Mouse (Mus musculus) heart, embryonic 13.5 days (tissue): Measurements from ENCODE around the gene Rdm1. TPM values are rescaled to one million over a fixed set of nuclear protein-coding genes. Genes with fewer than 3 reads are reported as not detected.
"Not testable (repeated sequence)": the region's sequence is repeated elsewhere in the genome, so short reads cannot be mapped to it uniquely, and the experiment has no call there.

Experiments
- ATAC-seq: fragments of 200-750 bp; cut with Nextera tagmentation; 2 replicates; pipeline ENCODE4 v1.8.0; 2017; ENCODE audit warnings: moderate TSS enrichment; ENCODE audit not compliant: insufficient number of reproducible peaks, low FRiP score, low TSS enrichment; ENCODE audit errors: extremely low read depth
- H3K27ac ChIP-seq: fragments of 300-500 bp; sonication (generic); replicated peaks from 2 replicates; pipeline ENCODE4 v1.5.1; 2015; ENCODE audit warnings: moderate library complexity, mild to moderate bottlenecking, inconsistent platforms
- H3K27me3 ChIP-seq: fragments of 300-500 bp; sonication (generic); replicated peaks from 2 replicates; pipeline ENCODE4 v1.6.1; 2015; ENCODE audit warnings: mild to moderate bottlenecking, inconsistent platforms
- H3K36me3 ChIP-seq: fragments of 300-500 bp; sonication (generic); 2 replicates; pipeline ENCODE4 v1.6.1; 2015; ENCODE audit warnings: mild to moderate bottlenecking, inconsistent platforms
- H3K4me1 ChIP-seq: fragments of 300-500 bp; sonication (generic); 2 replicates; pipeline ENCODE4 v1.6.1; 2015; ENCODE audit warnings: inconsistent platforms
- H3K4me2 ChIP-seq: fragments of 300-500 bp; sonication (generic); 2 replicates; pipeline ENCODE4 v1.6.1; 2015; ENCODE audit warnings: inconsistent platforms, mild to moderate bottlenecking, moderate library complexity
- H3K4me3 ChIP-seq: fragments of 300-500 bp; sonication (generic); 2 replicates; pipeline ENCODE4 v1.5.1; 2015; ENCODE audit warnings: moderate library complexity, mild to moderate bottlenecking, inconsistent platforms
- H3K9ac ChIP-seq: fragments of 300-500 bp; sonication (generic); 2 replicates; pipeline ENCODE4 v1.6.1; 2015; ENCODE audit warnings: inconsistent platforms, mild to moderate bottlenecking, moderate library complexity
- H3K9me3 ChIP-seq: fragments of 300-500 bp; sonication (generic); 2 replicates; pipeline ENCODE4 v1.6.1; 2016; ENCODE audit warnings: inconsistent platforms
- WGBS: fragments of 180-500 bp; shearing (Covaris S2); methylation state at CpG from one replicate; pipeline ENCODE4 v1.1.7; 2015; ENCODE audit warnings: mixed read lengths; 5-methylcytosine and 5-hydroxymethylcytosine counted together
- polyA plus RNA-seq: library from polyadenylated mRNA; unstranded; fragments of >200 nt; fragmentation: Nextera tagmentation; extraction: Ambion mirVana; gene quantifications from 2 replicates; pipeline ENCODE4 v1.2.1, GENCODE M21; 2015

The Rdm1 gene
- 31.8 and 37.0 TPM in 2 replicates for polyA plus RNA-seq

- H3K9ac ChIP-seq = peak within 1 kb of the TSS; percentile 91
- H3K27ac ChIP-seq = peak within 1 kb of the TSS; percentile 99
- under 1% methylated on average over 34 of the region's 34 CpGs for WGBS
- ATAC-seq = peak; percentile 69; the same call in 1 of the 2 replicates
- H3K9me3 ChIP-seq = no peaks in the 10 kb centered on the region
- no peaks in the 10 kb centered on the region for H3K27me3 ChIP-seq
- H3K36me3 ChIP-seq = peaks cover 10% of the 10 kb centered on the region; the same call in 1 of the 2 replicates
- H3K4me1 ChIP-seq = peaks cover 9% of the 10 kb centered on the region
- H3K4me2 ChIP-seq = peak within 1 kb of the TSS; percentile 80
- H3K4me3 ChIP-seq = peak within 1 kb of the TSS; percentile 69
Measured at GRCm38 (mm10) chr11:101626995-101627856, at the start of gene Rdm1. TSS of gene Rdm1 (plus strand) at chr11:101627195.

GRCm38 (mm10) chr11:101581081-101581764 lies 45.8 kb upstream of the Rdm1 start:
- 50% methylated on average over 6 of the region's 6 CpGs for WGBS
- no peaks in the 10 kb centered on the region for H3K9me3 ChIP-seq
- ATAC-seq = no peak
- peaks cover 53% of the 10 kb centered on the region for H3K36me3 ChIP-seq
- H3K9ac ChIP-seq = no peak overlapping the region
- no peak overlapping the region for H3K4me3 ChIP-seq
- peaks cover 8% of the 10 kb centered on the region for H3K4me1 ChIP-seq
- H3K4me2 ChIP-seq = no peak overlapping the region
- H3K27ac ChIP-seq = no peak overlapping the region
- H3K27me3 ChIP-seq = no peaks in the 10 kb centered on the region

- Histone ChIP-seq H3K27me3 (no peaks in the 10 kb centered on the region), H3K9ac (peak within 1 kb of the TSS; percentile 80), H3K4me2 (peak within 1 kb of the TSS; percentile 66), H3K9me3 (no peaks in the 10 kb centered on the region), H3K36me3 (peaks cover 53% of the 10 kb centered on the region), H3K27ac (peak within 1 kb of the TSS; percentile 41; the same call in 1 of the 2 replicates), H3K4me1 (peaks cover 8% of the 10 kb centered on the region), H3K4me3 (peak within 1 kb of the TSS; percentile 57)
- WGBS = 17% methylated on average over 31 of the region's 31 CpGs
- no peak for ATAC-seq
Measured at GRCm38 (mm10) chr11:101582054-101583035, 44.6 kb upstream of the Rdm1 start, which contains the start of gene Tmem106a. TSS of gene Tmem106a (plus strand) at chr11:101582242.

GRCm38 (mm10) chr11:101583205-101583604 lies 43.8 kb upstream of the Rdm1 start:
- H3K9ac ChIP-seq = no peak overlapping the region
- H3K27me3 ChIP-seq = no peaks in the 10 kb centered on the region
- H3K4me3 ChIP-seq = no peak overlapping the region
- 87% methylated on average over 2 of the region's 2 CpGs for WGBS
- H3K4me2 ChIP-seq = no peak overlapping the region
- H3K9me3 ChIP-seq = no peaks in the 10 kb centered on the region
- H3K36me3 ChIP-seq = peaks cover 48% of the 10 kb centered on the region
- H3K27ac ChIP-seq = no peak overlapping the region
- peaks cover 8% of the 10 kb centered on the region for H3K4me1 ChIP-seq
- no peak for ATAC-seq

- H3K9me3 ChIP-seq, H3K27ac ChIP-seq, H3K27me3 ChIP-seq, ATAC-seq, H3K4me1 ChIP-seq, H3K4me2 ChIP-seq, H3K4me3 ChIP-seq, H3K9ac ChIP-seq: not testable (repeated sequence)
- peaks cover 30% of the 10 kb centered on the region for H3K36me3 ChIP-seq
- 91% methylated on average over 1 of the region's 1 CpGs for WGBS
Measured at GRCm38 (mm10) chr11:101585031-101585430, 42.0 kb upstream of the Rdm1 start.

GRCm38 (mm10) chr11:101585805-101586204 lies 41.2 kb upstream of the Rdm1 start:
- Histone ChIP-seq H3K27me3 (no peaks in the 10 kb centered on the region), H3K9ac (no peak overlapping the region), H3K27ac (no peak overlapping the region), H3K36me3 (peaks cover 23% of the 10 kb centered on the region), H3K4me3 (no peak overlapping the region), H3K4me2 (no peak overlapping the region), H3K9me3 (no peaks in the 10 kb centered on the region), H3K4me1 (peaks cover 8% of the 10 kb centered on the region)
- ATAC-seq = no peak
- WGBS = 64% methylated on average over 4 of the region's 4 CpGs

- Histone ChIP-seq H3K4me2 (no peak overlapping the region), H3K9me3 (no peaks in the 10 kb centered on the region), H3K9ac (no peak overlapping the region), H3K27me3 (no peaks in the 10 kb centered on the region), H3K4me1 (no peaks in the 10 kb centered on the region), H3K36me3 (peaks cover 16% of the 10 kb centered on the region), H3K4me3 (no peak overlapping the region), H3K27ac (no peak overlapping the region)
- 85% methylated on average over 10 of the region's 10 CpGs for WGBS
- no peak for ATAC-seq
Measured at GRCm38 (mm10) chr11:101587676-101588075, 39.3 kb upstream of the Rdm1 start.

GRCm38 (mm10) chr11:101588868-101589267 lies 38.1 kb upstream of the Rdm1 start:
- Histone ChIP-seq H3K36me3 (peaks cover 16% of the 10 kb centered on the region), H3K27me3 (no peaks in the 10 kb centered on the region), H3K4me2 (no peak overlapping the region), H3K4me1 (no peaks in the 10 kb centered on the region), H3K9me3 (no peaks in the 10 kb centered on the region), H3K27ac (no peak overlapping the region), H3K9ac (no peak overlapping the region), H3K4me3 (no peak overlapping the region)
- ATAC-seq = no peak
- 83% methylated on average over 7 of the region's 7 CpGs for WGBS

GRCm38 (mm10) chr11:101589444-101589843 lies 37.6 kb upstream of the Rdm1 start:
- H3K27me3 ChIP-seq = no peaks in the 10 kb centered on the region
- no peak overlapping the region for H3K4me3 ChIP-seq
- no peak overlapping the region for H3K4me2 ChIP-seq
- 26% methylated on average over 5 of the region's 5 CpGs for WGBS
- H3K4me1 ChIP-seq = no peaks in the 10 kb centered on the region
- H3K9ac ChIP-seq = no peak overlapping the region
- peaks cover 16% of the 10 kb centered on the region for H3K36me3 ChIP-seq
- no peaks in the 10 kb centered on the region for H3K9me3 ChIP-seq
- H3K27ac ChIP-seq = no peak overlapping the region
- no peak for ATAC-seq

GRCm38 (mm10) chr11:101589989-101590624 lies 36.9 kb upstream of the Rdm1 start:
- ATAC-seq = no peak
- Histone ChIP-seq H3K9me3 (no peaks in the 10 kb centered on the region), H3K27ac (no peak overlapping the region), H3K27me3 (no peaks in the 10 kb centered on the region), H3K4me3 (no peak overlapping the region), H3K4me1 (no peaks in the 10 kb centered on the region), H3K9ac (no peak overlapping the region), H3K4me2 (no peak overlapping the region), H3K36me3 (peaks cover 16% of the 10 kb centered on the region)
- 71% methylated on average over 12 of the region's 12 CpGs for WGBS
